Mouse (Mus musculus) limb, embryonic 13.5 days (tissue): ENCODE data around the gene Trip4. TPM values are rescaled to one million over a fixed set of nuclear protein-coding genes. Genes with fewer than 3 reads are reported as not detected.

Experiments used
- ATAC-seq: fragments of 200-750 bp; cut with Nextera tagmentation; 2 replicates; pipeline ENCODE4 v1.8.0; 2017; ENCODE audit warnings: low read depth, moderate number of reproducible peaks, moderate TSS enrichment; ENCODE audit not compliant: low FRiP score
- H3K27ac ChIP-seq: fragments of 300-500 bp; sonication (generic); 2 replicates; pipeline ENCODE4 v1.5.1; 2015; ENCODE audit warnings: inconsistent platforms, mild to moderate bottlenecking, moderate library complexity
- H3K27me3 ChIP-seq: fragments of 300-500 bp; sonication (generic); 2 replicates; pipeline ENCODE4 v1.6.1; 2015; ENCODE audit warnings: mild to moderate bottlenecking, inconsistent platforms
- H3K36me3 ChIP-seq: fragments of 300-500 bp; sonication (generic); 2 replicates; pipeline ENCODE4 v1.6.1; 2015; ENCODE audit warnings: inconsistent platforms, mild to moderate bottlenecking, moderate library complexity
- H3K4me1 ChIP-seq: fragments of 300-500 bp; sonication (generic); 2 replicates; pipeline ENCODE4 v1.6.1; 2015; ENCODE audit warnings: inconsistent platforms
- H3K4me2 ChIP-seq: fragments of 300-500 bp; sonication (generic); replicated peaks from 2 replicates; pipeline ENCODE4 v1.6.1; 2015; ENCODE audit warnings: inconsistent platforms, mild to moderate bottlenecking, moderate library complexity
- H3K4me3 ChIP-seq: fragments of 300-500 bp; sonication (generic); 2 replicates; pipeline ENCODE4 v1.5.1; 2015; ENCODE audit warnings: moderate library complexity, mild to moderate bottlenecking, inconsistent platforms
- H3K9ac ChIP-seq: fragments of 300-500 bp; sonication (generic); 2 replicates; pipeline ENCODE4 v1.6.1; 2015; ENCODE audit warnings: mild to moderate bottlenecking, inconsistent platforms
- H3K9me3 ChIP-seq: fragments of 300-500 bp; sonication (generic); 2 replicates; pipeline ENCODE4 v1.6.1; 2016; ENCODE audit warnings: inconsistent platforms
- WGBS: fragments of 180-500 bp; shearing (Covaris S2); methylation state at CpG from one replicate; pipeline ENCODE4 v1.1.7; 2015; 5-methylcytosine and 5-hydroxymethylcytosine counted together
- polyA plus RNA-seq: library from polyadenylated mRNA; unstranded; fragments of >200 nt; fragmentation: Nextera tagmentation; extraction: Ambion mirVana; gene quantifications from 2 replicates; pipeline ENCODE4 v1.2.1, GENCODE M21; 2015

Gene Trip4
- polyA plus RNA-seq, 1 experiment from 2014 or later: 41.1 TPM

GRCm38 (mm10) chr9:65832041-65832440 lies 76.6 kb downstream of the Trip4 start:
- Histone ChIP-seq H3K4me1 (peaks cover 13% of the 10 kb centered on the region), H3K27ac (no peak overlapping the region), H3K27me3 (no peaks in the 10 kb centered on the region), H3K4me2 (no peak overlapping the region), H3K4me3 (no peak overlapping the region), H3K36me3 (peaks cover 9% of the 10 kb centered on the region; the same call in 1 of the 2 replicates), H3K9me3 (no peaks in the 10 kb centered on the region), H3K9ac (no peak overlapping the region)
- ATAC-seq: no peak
- 85% methylated on average over 2 of the region's 2 CpGs for WGBS

DNA sequence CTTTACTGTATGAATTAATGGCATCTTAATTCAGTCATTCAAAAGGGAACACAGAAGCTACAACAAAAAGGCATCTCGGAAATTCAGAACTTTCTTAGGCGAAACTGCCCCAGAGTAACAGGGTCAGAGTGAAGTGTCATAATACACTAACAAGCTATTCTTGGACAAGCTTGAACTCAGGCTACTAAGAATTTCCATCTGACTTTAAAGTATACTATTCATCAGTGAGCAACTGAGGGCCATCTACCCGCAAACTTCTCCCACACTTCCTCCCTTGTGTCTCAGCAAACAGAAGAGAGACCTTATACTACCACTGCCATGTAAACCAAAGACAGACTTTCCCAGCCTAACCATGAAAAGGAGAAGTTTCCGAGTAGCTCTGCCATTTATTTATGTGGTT lies 77.4 kb downstream of the Trip4 start:
- no peak for ATAC-seq
- WGBS: 85% methylated on average over 4 of the region's 4 CpGs
- no peak overlapping the region for H3K4me2 ChIP-seq
- no peak overlapping the region for H3K4me3 ChIP-seq
- peaks cover 6% of the 10 kb centered on the region; the same call in 1 of the 2 replicates for H3K36me3 ChIP-seq
- H3K9me3 ChIP-seq: no peaks in the 10 kb centered on the region
- peaks cover 17% of the 10 kb centered on the region for H3K4me1 ChIP-seq
- H3K27me3 ChIP-seq: no peaks in the 10 kb centered on the region
- H3K9ac ChIP-seq: no peak overlapping the region
- no peak overlapping the region for H3K27ac ChIP-seq

GRCm38 (mm10) chr9:65830255-65830654 lies 78.3 kb downstream of the Trip4 start:
- H3K4me3 ChIP-seq: no peak overlapping the region
- H3K4me1 ChIP-seq: peaks cover 26% of the 10 kb centered on the region
- no peak overlapping the region for H3K9ac ChIP-seq
- H3K36me3 ChIP-seq: peaks cover 6% of the 10 kb centered on the region; the same call in 1 of the 2 replicates
- WGBS: 80% methylated on average over 4 of the region's 4 CpGs
- ATAC-seq: no peak
- no peak overlapping the region for H3K27ac ChIP-seq
- no peak overlapping the region for H3K4me2 ChIP-seq
- no peaks in the 10 kb centered on the region for H3K9me3 ChIP-seq
- no peaks in the 10 kb centered on the region for H3K27me3 ChIP-seq

- Histone ChIP-seq H3K27me3 (no peaks in the 10 kb centered on the region), H3K4me1 (peaks cover 32% of the 10 kb centered on the region), H3K4me3 (no peak overlapping the region), H3K36me3 (0 out of 2 replicates have a peak, but pooled peaks cover 3% of the 10 kb centered on the region), H3K9ac (no peak overlapping the region), H3K27ac (no peak overlapping the region), H3K9me3 (no peaks in the 10 kb centered on the region), H3K4me2 (no peak overlapping the region)
- 74% methylated on average over 2 of the region's 2 CpGs for WGBS
- ATAC-seq: no peak
These were observed 79.2 kb downstream of the Trip4 start for GRCm38 (mm10) chr9:65829410-65829809.

- Histone ChIP-seq H3K27ac (no peak overlapping the region), H3K9ac (peak overlapping the region; percentile 97; the same call in 1 of the 2 replicates), H3K27me3 (no peaks in the 10 kb centered on the region), H3K36me3 (0 out of 2 replicates have a peak, but pooled peaks cover 3% of the 10 kb centered on the region), H3K4me2 (peak overlapping the region; percentile 80), H3K4me3 (peak overlapping the region; percentile 86), H3K4me1 (peaks cover 41% of the 10 kb centered on the region), H3K9me3 (no peaks in the 10 kb centered on the region)
- 46% methylated on average over 3 of the region's 3 CpGs for WGBS
- ATAC-seq: no peak
These were observed 80.1 kb downstream of the Trip4 start for GRCm38 (mm10) chr9:65828511-65828910.

- peak overlapping the region; percentile 98; the same call in 1 of the 2 replicates for H3K27ac ChIP-seq
- peak overlapping the region; percentile 97 for H3K9ac ChIP-seq
- no peaks in the 10 kb centered on the region for H3K9me3 ChIP-seq
- under 1% methylated on average over 13 of the region's 13 CpGs for WGBS
- H3K36me3 ChIP-seq: 0 out of 2 replicates have a peak, but pooled peaks cover 3% of the 10 kb centered on the region
- no peaks in the 10 kb centered on the region for H3K27me3 ChIP-seq
- H3K4me1 ChIP-seq: peaks cover 44% of the 10 kb centered on the region
- peak overlapping the region; percentile 86 for H3K4me3 ChIP-seq
- no peak for ATAC-seq
- peak overlapping the region; percentile 80 for H3K4me2 ChIP-seq
These were observed 80.6 kb downstream of the Trip4 start for GRCm38 (mm10) chr9:65828016-65828403.

DNA sequence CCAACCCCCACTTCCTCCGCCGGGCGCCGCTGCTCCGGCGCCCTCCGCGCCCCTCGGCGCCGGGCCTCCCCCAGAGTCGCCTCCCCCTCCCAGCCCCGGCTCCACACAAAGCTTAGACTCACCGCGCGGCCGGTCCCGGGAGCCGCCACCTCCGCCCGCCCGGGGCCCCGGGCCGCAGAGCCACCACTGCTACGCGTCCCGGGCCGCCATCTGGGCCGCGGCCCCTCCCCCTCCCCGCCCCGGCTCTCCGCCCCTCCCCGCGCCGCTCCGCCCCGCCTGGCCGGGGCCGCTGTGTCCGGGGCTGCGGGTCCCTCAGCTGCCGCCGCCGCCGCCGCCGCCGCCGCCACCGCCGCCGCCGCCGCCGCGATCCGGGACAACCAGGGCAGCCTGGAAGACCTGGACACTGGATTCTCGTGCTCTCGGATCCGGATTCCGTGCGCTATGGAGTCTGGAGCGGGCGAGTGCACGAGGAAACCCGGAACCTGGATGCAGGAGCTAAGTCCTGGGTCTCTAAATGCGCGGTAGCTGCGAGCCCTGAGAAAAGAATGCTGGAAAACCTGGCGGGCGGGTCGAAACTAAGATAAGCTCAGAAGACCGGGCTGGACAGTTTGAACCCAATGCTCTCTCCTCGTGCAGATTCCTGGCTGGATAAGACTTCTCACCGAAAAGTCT lies 81.1 kb downstream of the Trip4 start, which contains the start of gene Zfp609:
Gene Zfp609, minus strand, starts transcription at position 221 of the 672 bp plus-strand sequence.
- WGBS: under 1% methylated on average over 44 of the region's 76 CpGs
- Histone ChIP-seq H3K4me2 (peak within 1 kb of the TSS; percentile 80), H3K27me3 (no peaks in the 10 kb centered on the region)

GRCm38 (mm10) chr9:65826588-65827343 lies 81.8 kb downstream of the Trip4 start:
- Histone ChIP-seq H3K4me1 (peaks cover 41% of the 10 kb centered on the region), H3K27me3 (no peaks in the 10 kb centered on the region), H3K36me3 (no peaks in the 10 kb centered on the region), H3K4me2 (peak overlapping the region; percentile 80), H3K9me3 (no peaks in the 10 kb centered on the region), H3K9ac (peak overlapping the region; percentile 97), H3K4me3 (peak overlapping the region; percentile 86), H3K27ac (peak overlapping the region; percentile 98)
- peak; percentile 28 for ATAC-seq
- under 1% methylated on average over 31 of the region's 31 CpGs for WGBS

More for the DNA sequence above, 81.1 kb downstream of the Trip4 start, which contains the start of gene Zfp609:
- Histone ChIP-seq H3K9me3 (no peaks in the 10 kb centered on the region), H3K36me3 (0 out of 2 replicates have a peak, but pooled peaks cover under 1% of the 10 kb centered on the region), H3K9ac (peak within 1 kb of the TSS; percentile 97), H3K27ac (peak within 1 kb of the TSS; percentile 98), H3K4me3 (peak within 1 kb of the TSS; percentile 86), H3K4me1 (peaks cover 44% of the 10 kb centered on the region)
- peak; percentile 92 for ATAC-seq

GRCm38 (mm10) chr9:65826226-65826587 lies 82.4 kb downstream of the Trip4 start:
- WGBS: 2% methylated on average over 4 of the region's 4 CpGs
- Histone ChIP-seq H3K27ac (peak overlapping the region; percentile 98), H3K9me3 (no peaks in the 10 kb centered on the region), H3K4me3 (peak overlapping the region; percentile 86), H3K4me2 (peak overlapping the region; percentile 80), H3K36me3 (no peaks in the 10 kb centered on the region), H3K9ac (peak overlapping the region; percentile 97), H3K27me3 (no peaks in the 10 kb centered on the region), H3K4me1 (peaks cover 41% of the 10 kb centered on the region)
- no peak for ATAC-seq

DNA sequence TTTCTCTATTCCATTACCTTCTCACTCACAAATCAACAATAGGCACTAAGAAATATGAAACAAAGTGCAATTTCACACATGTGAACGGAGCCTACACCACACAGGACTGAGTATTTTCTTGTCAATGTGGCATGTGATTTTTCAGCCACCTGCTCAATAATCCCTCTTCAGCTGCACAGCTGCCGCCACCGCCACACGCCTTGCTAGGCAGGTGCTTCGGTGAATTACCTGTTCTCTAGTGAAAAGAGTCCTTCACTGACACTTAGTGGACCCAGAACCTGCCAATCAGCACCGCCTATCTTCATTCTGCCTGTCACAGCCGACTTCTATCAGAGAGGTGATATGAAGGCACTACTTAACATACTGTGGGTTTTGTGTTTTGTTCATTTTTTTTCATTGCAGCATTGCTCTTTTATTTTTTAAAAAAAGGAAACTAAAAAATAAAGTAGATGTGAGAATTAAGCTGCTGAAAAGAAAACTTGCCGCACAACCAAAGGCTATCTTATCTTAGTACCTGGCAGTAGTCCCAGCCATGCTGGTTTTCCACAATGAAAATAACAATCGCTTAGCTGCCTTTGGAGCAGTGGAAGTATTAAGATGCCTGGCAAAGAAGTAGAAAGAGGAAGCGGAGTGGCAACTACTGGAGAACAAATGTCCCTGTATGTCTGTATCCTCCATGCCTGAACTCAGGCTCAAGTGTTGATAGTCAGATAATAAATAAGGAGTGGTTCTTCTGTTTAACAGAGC lies 84.7 kb downstream of the Trip4 start:
- Histone ChIP-seq H3K4me3 (no peak overlapping the region), H3K27ac (no peak overlapping the region), H3K9me3 (no peaks in the 10 kb centered on the region), H3K27me3 (no peaks in the 10 kb centered on the region), H3K4me2 (peak overlapping the region; percentile 10), H3K36me3 (no peaks in the 10 kb centered on the region), H3K4me1 (peaks cover 46% of the 10 kb centered on the region), H3K9ac (no peak overlapping the region)
- WGBS: 68% methylated on average over 10 of the region's 10 CpGs
- no peak for ATAC-seq

GRCm38 (mm10) chr9:65822011-65822410 lies 86.6 kb downstream of the Trip4 start:
- Histone ChIP-seq H3K4me3 (no peak overlapping the region), H3K9ac (no peak overlapping the region), H3K27me3 (no peaks in the 10 kb centered on the region), H3K4me2 (no peak overlapping the region), H3K36me3 (0 out of 2 replicates have a peak, but pooled peaks cover 3% of the 10 kb centered on the region), H3K27ac (no peak overlapping the region), H3K4me1 (peaks cover 39% of the 10 kb centered on the region), H3K9me3 (no peaks in the 10 kb centered on the region)
- 88% methylated on average over 4 of the region's 4 CpGs for WGBS
- no peak for ATAC-seq
